Mouse (Mus musculus): ENCODE data around the gene Cdh10. TPM values are rescaled to one million over a fixed set of nuclear protein-coding genes. Genes with fewer than 3 reads are reported as not detected.

Gene Cdh10
- polyA plus RNA-seq, 1 experiment from 2014 or later = 23.8 TPM

DNA sequence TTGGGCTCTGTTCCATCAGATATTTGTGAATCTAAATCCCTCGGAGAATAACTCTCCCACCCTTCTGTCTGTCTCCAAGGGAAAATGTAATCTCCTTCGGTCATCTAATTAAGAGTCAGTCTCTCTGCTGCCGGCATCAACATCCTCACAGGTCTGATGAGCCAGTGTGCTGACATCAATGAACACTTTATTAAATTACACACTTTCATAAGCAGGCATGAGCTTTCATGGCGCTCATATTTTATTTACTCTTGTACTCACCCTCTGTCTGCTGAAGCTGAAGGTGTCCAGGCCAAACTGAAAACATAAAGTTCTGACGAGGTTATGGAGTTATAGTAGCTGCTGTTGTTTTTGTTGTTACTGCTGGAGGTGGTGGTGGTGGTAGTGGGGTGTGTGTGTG, 62.7 kb downstream of the Cdh10 start:
- Histone ChIP-seq H3K9me3 (no peaks in the 10 kb centered on the region), H3K27me3 (replicated peaks) (no peaks in the 10 kb centered on the region), H3K36me3 (replicated peaks) (no peaks in the 10 kb centered on the region), H3K4me3 (no peak overlapping the region), H3K4me1 (no peaks in the 10 kb centered on the region), H3K27ac (no peak overlapping the region), H3K9ac (no peak overlapping the region), H3K4me2 (no peak overlapping the region)
- 43% methylated on average over 5 of the region's 5 CpGs for WGBS
- no peak for ATAC-seq (replicated peaks)

DNA sequence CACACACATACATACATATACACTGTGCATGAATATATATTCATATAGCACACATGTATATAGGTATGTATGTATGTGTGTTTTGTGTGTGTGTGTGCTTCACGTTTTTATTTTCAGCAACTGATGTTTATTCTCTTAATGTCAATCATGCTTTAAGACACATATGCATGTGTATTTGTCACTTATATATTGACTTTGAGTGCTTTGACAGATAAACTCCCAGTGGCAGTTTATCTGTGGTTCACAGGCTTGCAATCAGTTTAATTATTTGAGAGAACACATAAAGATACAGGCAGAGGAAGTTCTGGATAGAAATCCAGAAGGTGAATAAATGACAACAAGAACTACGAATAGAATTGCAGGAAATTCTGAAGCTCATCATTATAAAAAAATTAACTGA, 67.9 kb downstream of the Cdh10 start:
- Histone ChIP-seq H3K27me3 (replicated peaks) (no peaks in the 10 kb centered on the region), H3K4me2 (no peak overlapping the region), H3K9ac (no peak overlapping the region), H3K4me1 (no peaks in the 10 kb centered on the region), H3K9me3 (no peaks in the 10 kb centered on the region), H3K36me3 (replicated peaks) (no peaks in the 10 kb centered on the region), H3K4me3 (no peak overlapping the region), H3K27ac (no peak overlapping the region)
- WGBS = 90% methylated on average over 2 of the region's 2 CpGs
- no peak for ATAC-seq (replicated peaks)

DNA sequence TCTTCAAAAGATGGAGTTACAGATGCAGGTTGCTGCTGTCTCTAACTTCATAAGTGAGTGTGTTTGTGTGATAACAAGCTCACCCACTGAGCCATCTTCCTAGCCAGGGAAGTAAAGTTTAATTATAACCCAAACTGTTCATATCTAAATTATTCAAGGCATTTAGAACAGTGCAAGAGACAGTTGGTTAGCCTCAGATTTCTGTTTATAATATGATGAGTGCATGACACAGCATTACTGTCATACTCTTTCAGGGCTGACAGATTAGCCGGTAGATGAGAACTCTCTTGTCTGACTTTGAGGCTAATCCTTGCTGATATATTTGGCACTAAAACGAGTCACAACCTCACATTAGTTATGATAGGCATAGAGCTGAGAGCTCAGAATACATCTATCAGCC, 70.2 kb downstream of the Cdh10 start:
- Histone ChIP-seq H3K9me3 (no peaks in the 10 kb centered on the region), H3K4me2 (no peak overlapping the region), H3K4me3 (no peak overlapping the region), H3K27ac (no peak overlapping the region), H3K9ac (no peak overlapping the region), H3K36me3 (replicated peaks) (no peaks in the 10 kb centered on the region), H3K27me3 (replicated peaks) (no peaks in the 10 kb centered on the region), H3K4me1 (no peaks in the 10 kb centered on the region)
- 45% methylated on average over 2 of the region's 2 CpGs for WGBS
- peak; percentile 60; the same call in 1 of the 2 replicates for ATAC-seq (replicated peaks)

DNA sequence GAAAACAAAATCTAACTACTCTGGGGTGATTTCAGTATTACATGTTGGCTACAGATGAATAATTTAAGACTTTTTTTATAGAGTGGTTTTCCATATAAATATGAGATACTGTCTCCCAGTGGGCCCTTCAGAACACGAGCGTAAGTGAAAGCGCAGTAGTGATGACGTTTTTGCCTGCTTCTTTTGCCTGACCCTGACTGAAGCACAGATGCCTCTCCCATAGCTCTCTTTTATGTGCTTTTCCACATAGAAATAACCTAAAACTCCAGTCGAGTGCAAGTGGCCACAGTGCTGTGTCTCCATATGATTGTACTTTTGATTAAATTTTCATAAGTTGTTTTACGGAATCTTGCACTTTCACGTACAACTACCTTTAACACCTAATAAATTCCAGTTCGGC, 71.6 kb downstream of the Cdh10 start:
- ATAC-seq (replicated peaks) = no peak
- Histone ChIP-seq H3K9ac (no peak overlapping the region), H3K27ac (no peak overlapping the region), H3K9me3 (no peaks in the 10 kb centered on the region), H3K4me3 (no peak overlapping the region), H3K36me3 (replicated peaks) (no peaks in the 10 kb centered on the region), H3K27me3 (replicated peaks) (no peaks in the 10 kb centered on the region), H3K4me2 (no peak overlapping the region), H3K4me1 (no peaks in the 10 kb centered on the region)
- WGBS = 75% methylated on average over 8 of the region's 8 CpGs

DNA sequence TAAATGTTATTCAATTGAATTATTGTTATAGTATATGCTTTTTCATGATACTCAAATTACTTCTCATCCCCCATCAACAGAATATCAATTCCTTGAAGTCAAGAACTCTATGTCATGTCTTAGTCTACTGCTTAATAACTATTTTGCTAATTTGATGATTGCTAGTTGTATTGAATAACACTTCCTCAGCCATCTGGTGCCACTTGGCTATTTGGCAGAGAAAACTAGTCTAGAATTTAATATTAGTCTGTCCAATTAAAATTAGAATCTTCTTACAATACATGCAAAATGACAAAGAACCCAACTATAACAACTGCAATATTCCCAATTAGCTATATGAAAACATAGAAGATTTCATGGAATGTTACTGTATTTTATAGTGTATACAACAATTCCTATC, 82.0 kb downstream of the Cdh10 start:
- H3K27me3 ChIP-seq (replicated peaks) = no peaks in the 10 kb centered on the region
- no peak overlapping the region for H3K4me3 ChIP-seq
- H3K9ac ChIP-seq = no peak overlapping the region
- no peak overlapping the region for H3K4me2 ChIP-seq
- no peak for ATAC-seq (replicated peaks)
- H3K9me3 ChIP-seq = no peaks in the 10 kb centered on the region
- no peaks in the 10 kb centered on the region for H3K36me3 ChIP-seq (replicated peaks)
- no peaks in the 10 kb centered on the region for H3K4me1 ChIP-seq
- no peak overlapping the region for H3K27ac ChIP-seq

DNA sequence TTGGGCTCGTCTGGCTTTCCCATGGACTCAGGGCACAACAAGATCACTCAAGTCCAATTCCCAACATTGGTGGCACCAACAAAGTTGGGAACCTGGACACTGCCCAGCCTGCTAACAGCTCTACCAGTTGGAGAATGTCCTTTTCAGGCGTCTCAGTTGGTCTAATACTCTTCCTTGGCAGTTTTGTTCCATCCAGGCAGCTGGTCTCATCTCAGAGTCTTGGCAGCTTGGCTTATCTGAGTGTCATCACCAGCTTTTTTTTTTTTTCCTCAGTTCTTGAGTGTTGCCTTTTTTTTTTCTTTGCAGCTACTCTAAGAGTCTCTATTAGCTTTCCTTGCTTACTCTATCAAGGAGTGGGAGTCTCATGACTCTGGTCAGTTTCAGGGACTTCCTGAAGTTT, 85.4 kb downstream of the Cdh10 start:
- WGBS = 83% methylated on average over 2 of the region's 2 CpGs
- Histone ChIP-seq H3K9ac (no peak overlapping the region), H3K27ac (no peak overlapping the region), H3K9me3 (no peaks in the 10 kb centered on the region), H3K36me3 (replicated peaks) (no peaks in the 10 kb centered on the region), H3K4me3 (no peak overlapping the region), H3K27me3 (replicated peaks) (no peaks in the 10 kb centered on the region), H3K4me1 (no peaks in the 10 kb centered on the region), H3K4me2 (no peak overlapping the region)
- ATAC-seq (replicated peaks) = no peak

DNA sequence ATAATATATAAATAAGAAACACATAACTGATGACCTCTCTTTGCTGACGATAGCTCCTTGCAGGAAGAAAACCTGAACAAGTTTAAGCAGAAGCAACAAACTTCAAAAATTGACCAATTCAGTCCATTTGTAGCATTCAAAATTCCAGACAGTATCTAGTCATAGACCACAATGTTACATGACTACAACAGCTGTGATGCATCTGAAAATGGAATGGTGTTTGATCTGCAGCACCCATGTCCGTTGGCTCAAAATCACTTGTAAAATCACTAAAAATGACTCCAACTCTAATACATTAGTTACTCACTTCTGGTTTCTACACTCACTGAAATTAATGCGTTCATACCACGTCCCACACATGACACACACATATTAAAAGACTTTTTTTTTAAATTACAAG, 91.9 kb downstream of the Cdh10 start:
- H3K4me2 ChIP-seq = no peak overlapping the region
- no peaks in the 10 kb centered on the region for H3K27me3 ChIP-seq (replicated peaks)
- H3K9ac ChIP-seq = no peak overlapping the region
- H3K4me3 ChIP-seq = no peak overlapping the region
- H3K9me3 ChIP-seq = no peaks in the 10 kb centered on the region
- WGBS = 96% methylated on average over 4 of the region's 4 CpGs
- H3K27ac ChIP-seq = no peak overlapping the region
- ATAC-seq (replicated peaks) = no peak
- H3K4me1 ChIP-seq = no peaks in the 10 kb centered on the region
- H3K36me3 ChIP-seq (replicated peaks) = no peaks in the 10 kb centered on the region

DNA sequence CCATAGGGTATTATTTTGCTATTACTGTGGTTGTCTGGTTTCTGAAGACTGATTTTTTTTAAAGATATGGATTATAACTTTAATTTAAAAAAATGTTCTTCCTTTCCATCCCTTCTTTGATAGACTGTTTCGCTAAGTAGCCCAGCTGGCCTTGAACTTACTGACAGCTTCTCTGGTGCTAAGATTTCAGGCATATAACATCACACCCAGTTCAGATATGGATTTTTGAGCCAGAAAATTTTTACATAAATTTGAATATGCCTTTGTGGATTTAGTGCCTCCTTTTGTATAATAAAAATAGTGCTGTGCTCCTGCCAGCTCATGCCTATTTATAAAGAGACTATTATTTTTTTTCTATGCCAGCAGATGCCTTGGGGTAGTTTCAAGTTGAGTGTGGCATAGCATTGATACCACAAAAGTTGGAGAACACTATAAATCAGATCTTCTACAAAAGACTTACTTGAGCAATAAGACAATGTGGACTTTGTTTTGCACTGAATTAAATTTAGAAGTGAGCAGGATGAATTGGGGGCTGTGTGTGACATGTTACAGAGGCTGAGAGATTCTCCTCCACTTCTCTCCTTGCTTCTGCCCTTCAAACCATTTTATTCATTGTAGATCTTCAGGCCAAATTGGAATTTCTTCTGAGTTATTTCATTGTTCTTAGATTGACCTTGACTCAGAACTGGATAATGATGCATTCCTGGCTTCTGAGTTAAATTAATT, 106.8 kb downstream of the Cdh10 start:
- no peak for ATAC-seq (replicated peaks)
- Histone ChIP-seq H3K4me2 (no peak overlapping the region), H3K9ac (no peak overlapping the region), H3K27me3 (replicated peaks) (no peaks in the 10 kb centered on the region), H3K36me3 (replicated peaks) (no peaks in the 10 kb centered on the region), H3K4me1 (no peaks in the 10 kb centered on the region; the same call in 1 of the 2 replicates), H3K4me3 (no peak overlapping the region), H3K27ac (no peak overlapping the region), H3K9me3 (no peaks in the 10 kb centered on the region)
- WGBS = 90% methylated on average over 1 of the region's 1 CpGs

DNA sequence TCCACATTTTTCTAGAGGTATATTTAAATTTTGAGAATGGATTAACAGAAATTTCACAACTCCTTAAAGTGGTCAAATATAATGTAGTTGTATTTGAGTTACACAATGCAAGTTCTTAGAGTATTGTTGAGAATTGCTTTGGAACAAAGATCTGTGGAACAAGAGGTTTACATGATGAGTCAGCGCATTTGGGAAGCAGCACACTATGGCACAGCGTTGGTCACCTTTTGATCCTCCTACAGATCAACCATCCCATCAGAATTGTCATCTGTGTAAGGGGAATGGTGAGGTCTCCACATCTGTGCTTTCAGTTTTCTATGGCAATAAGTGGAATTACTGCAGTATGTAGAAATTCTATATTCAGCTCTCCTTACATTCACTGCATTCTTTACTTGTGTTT, 108.2 kb downstream of the Cdh10 start:
- Histone ChIP-seq H3K4me3 (no peak overlapping the region), H3K27ac (no peak overlapping the region), H3K36me3 (replicated peaks) (no peaks in the 10 kb centered on the region), H3K4me2 (no peak overlapping the region), H3K9me3 (no peaks in the 10 kb centered on the region), H3K27me3 (replicated peaks) (no peaks in the 10 kb centered on the region), H3K9ac (no peak overlapping the region), H3K4me1 (no peaks in the 10 kb centered on the region; the same call in 1 of the 2 replicates)
- 88% methylated on average over 2 of the region's 2 CpGs for WGBS
- ATAC-seq (replicated peaks) = no peak

DNA sequence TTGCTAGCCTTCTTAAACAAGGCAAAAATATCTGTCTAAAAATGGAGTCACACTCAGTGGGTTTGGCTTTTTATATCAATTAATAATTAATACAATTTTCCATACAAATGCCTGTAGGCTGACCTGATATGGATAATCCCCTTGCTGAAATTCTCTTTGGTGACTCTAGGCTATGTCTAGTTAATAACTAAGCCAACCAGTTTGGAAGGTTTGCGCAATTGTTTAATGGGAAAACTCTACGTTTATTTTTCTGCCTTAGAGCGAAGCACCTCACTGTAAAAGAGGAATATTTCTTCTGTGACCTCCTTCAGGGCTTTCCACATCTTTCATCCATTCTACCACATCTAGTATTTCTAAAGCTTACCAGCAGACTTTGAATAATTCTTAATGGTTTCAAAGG, 133.5 kb downstream of the Cdh10 start:
- Histone ChIP-seq H3K4me2 (no peak overlapping the region), H3K9me3 (no peaks in the 10 kb centered on the region), H3K9ac (no peak overlapping the region), H3K36me3 (replicated peaks) (no peaks in the 10 kb centered on the region), H3K27me3 (replicated peaks) (no peaks in the 10 kb centered on the region), H3K27ac (no peak overlapping the region), H3K4me3 (no peak overlapping the region), H3K4me1 (no peaks in the 10 kb centered on the region)
- ATAC-seq (replicated peaks) = no peak
- 92% methylated on average over 3 of the region's 3 CpGs for WGBS

DNA sequence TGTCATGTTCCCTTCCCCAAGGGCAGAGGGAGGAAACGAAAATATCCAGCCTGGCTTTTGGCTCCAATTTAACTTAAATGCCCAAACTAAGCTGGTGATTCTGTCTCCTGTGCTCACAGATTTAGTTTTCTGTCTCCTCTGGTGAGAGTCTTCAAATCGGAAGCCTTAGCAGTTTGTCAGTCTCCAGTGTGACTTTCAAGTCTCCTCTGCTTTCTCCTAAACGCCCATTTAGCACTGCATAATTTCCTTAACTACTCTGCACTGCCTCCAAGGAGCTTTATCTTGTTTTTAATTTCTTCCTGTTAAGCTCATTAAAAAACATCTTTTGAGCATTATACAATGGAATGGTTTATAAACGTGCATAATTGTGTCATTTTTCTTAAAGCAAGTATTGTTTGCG, 156.3 kb downstream of the Cdh10 start:
- H3K4me3 ChIP-seq = no peak overlapping the region
- no peaks in the 10 kb centered on the region for H3K36me3 ChIP-seq (replicated peaks)
- H3K4me1 ChIP-seq = no peaks in the 10 kb centered on the region
- WGBS = 50% methylated on average over 5 of the region's 5 CpGs
- no peak overlapping the region for H3K9ac ChIP-seq
- no peaks in the 10 kb centered on the region for H3K27me3 ChIP-seq (replicated peaks)
- H3K27ac ChIP-seq = no peak overlapping the region
- H3K4me2 ChIP-seq = no peak overlapping the region
- H3K9me3 ChIP-seq = no peaks in the 10 kb centered on the region
- no peak for ATAC-seq (replicated peaks)

DNA sequence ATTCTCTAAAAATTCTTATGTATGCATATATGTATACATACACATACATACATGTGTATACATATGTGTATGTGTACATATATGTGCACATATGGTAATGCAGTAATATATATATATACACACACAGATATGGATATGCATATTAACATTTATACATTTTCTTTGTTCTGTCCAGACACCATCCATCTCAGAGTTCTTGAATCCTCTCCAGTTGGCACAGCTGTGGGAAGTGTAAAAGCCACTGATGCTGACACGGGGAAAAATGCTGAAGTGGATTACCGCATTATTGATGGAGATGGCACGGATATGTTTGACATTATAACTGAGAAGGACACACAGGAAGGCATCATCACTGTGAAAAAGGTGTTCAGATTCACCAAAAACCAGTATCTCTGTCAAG, 166.1 kb downstream of the Cdh10 start:
- 88% methylated on average over 3 of the region's 3 CpGs for WGBS
- Histone ChIP-seq H3K9ac (no peak overlapping the region), H3K4me1 (no peaks in the 10 kb centered on the region), H3K27me3 (replicated peaks) (no peaks in the 10 kb centered on the region), H3K27ac (no peak overlapping the region), H3K36me3 (replicated peaks) (no peaks in the 10 kb centered on the region), H3K4me2 (no peak overlapping the region), H3K9me3 (no peaks in the 10 kb centered on the region), H3K4me3 (no peak overlapping the region)
- no peak for ATAC-seq (replicated peaks)

DNA sequence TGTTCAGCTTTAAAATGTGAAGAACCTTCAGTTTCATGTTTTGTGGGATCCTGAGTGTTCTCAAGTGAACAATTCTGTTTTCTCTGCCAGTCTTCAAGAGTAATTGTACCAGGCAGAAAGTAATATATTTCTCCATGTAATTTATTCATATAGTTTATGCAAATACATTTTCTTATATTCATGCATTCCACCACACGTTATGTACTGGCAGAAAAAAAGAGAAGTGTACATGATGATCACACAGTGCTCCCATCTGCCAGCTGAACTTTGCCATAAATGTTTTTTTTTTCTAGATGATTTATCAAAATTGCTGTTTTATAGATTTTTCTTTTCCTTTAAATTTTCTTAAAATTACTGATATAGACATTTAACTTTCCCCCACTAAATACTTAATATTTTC, 168.9 kb downstream of the Cdh10 start:
- 53% methylated on average over 1 of the region's 1 CpGs for WGBS

More for the DNA sequence above, 168.9 kb downstream of the Cdh10 start:
- no peak overlapping the region for H3K9ac ChIP-seq
- no peaks in the 10 kb centered on the region for H3K36me3 ChIP-seq (replicated peaks)
- ATAC-seq (replicated peaks) = no peak
- no peaks in the 10 kb centered on the region for H3K4me1 ChIP-seq
- H3K4me2 ChIP-seq = no peak overlapping the region
- H3K4me3 ChIP-seq = no peak overlapping the region
- no peak overlapping the region for H3K27ac ChIP-seq
- no peaks in the 10 kb centered on the region for H3K9me3 ChIP-seq
- no peaks in the 10 kb centered on the region for H3K27me3 ChIP-seq (replicated peaks)
